Mouse (Mus musculus) G1E (cell line): Measurements from ENCODE around the gene Ifitm6. TPM values are rescaled to one million over a fixed set of nuclear protein-coding genes. Genes with fewer than 3 reads are reported as not detected.
"Not testable (repeated sequence)": the region's sequence is repeated elsewhere in the genome, so short reads cannot be mapped to it uniquely, and the experiment has no call there.

Source experiments
- ATAC-seq: 2 replicates; pipeline ENCODE4 v1.8.0; 2016; ENCODE audit warnings: mild to moderate bottlenecking; ENCODE audit not compliant: insufficient number of reproducible peaks, poor library complexity, low FRiP score, severe bottlenecking; ENCODE audit errors: extremely low read depth
- DNase-seq: peaks from one replicate; pipeline ENCODE4 v3.0.0; 2012; ENCODE audit warnings: low spot score
- H3K27me3 ChIP-seq: 2 replicates; pipeline ENCODE4 v1.6.1; 2012; ENCODE audit warnings: mild to moderate bottlenecking, low read length, inconsistent platforms; ENCODE audit not compliant: insufficient read depth
- H3K36me3 ChIP-seq: replicated peaks from 2 replicates; pipeline ENCODE3; 2012; ENCODE audit warnings: mild to moderate bottlenecking, inconsistent platforms
- H3K4me1 ChIP-seq: 2 replicates; pipeline ENCODE4 v1.6.1; 2012; ENCODE audit warnings: low read depth, low read length, inconsistent platforms, mixed read lengths; ENCODE audit not compliant: insufficient read depth
- H3K4me3 ChIP-seq: 2 replicates; pipeline ENCODE4 v1.5.1; 2012; ENCODE audit warnings: low read depth, mild to moderate bottlenecking, inconsistent platforms, low read length, moderate library complexity, mixed read lengths
- H3K9me3 ChIP-seq: replicated peaks from 2 replicates; pipeline ENCODE4 v1.6.1; 2012; ENCODE audit warnings: inconsistent platforms
- CTCF ChIP-seq: IDR thresholded peaks from 2 replicates; pipeline ENCODE4 v1.5.1; 2012; ENCODE audit warnings: low read depth, low read length, inconsistent platforms, mixed read lengths
- GATA1 ChIP-seq: IDR thresholded peaks from 2 replicates; pipeline ENCODE4 v1.6.1; 2012; ENCODE audit warnings: borderline replicate concordance, low read length, inconsistent platforms, mixed read lengths
- GATA2 ChIP-seq: IDR thresholded peaks from 2 replicates; pipeline ENCODE4 v1.6.1; 2012; ENCODE audit warnings: low read depth, low read length, inconsistent platforms, borderline replicate concordance
- POLR2AphosphoS5 ChIP-seq: IDR thresholded peaks from 2 replicates; pipeline ENCODE4 v1.6.1; 2012; ENCODE audit warnings: low read depth, low read length, inconsistent platforms; ENCODE audit not compliant: insufficient replicate concordance
- TAL1 ChIP-seq: conservative IDR thresholded peaks from 2 replicates; pipeline ENCODE4 v1.6.1; 2012; ENCODE audit warnings: low read depth, low read length, inconsistent platforms, mixed read lengths
- polyA plus RNA-seq: library from polyadenylated mRNA; stranded (reverse); fragments of >175 nt; gene quantifications from 2 replicates; pipeline ENCODE4 v1.2.3, GENCODE M21; 2012
- total RNA-seq, 2 experiments: library from RNA; stranded (forward) in 1 of 2; stranded (reverse) in 1 of 2; fragments of 200-1000 nt in 1 of 2; fragments of >200 nt in 1 of 2; fragmentation: Nextera tagmentation in 1 of 2; gene quantifications; 2 replicates each; pipeline ENCODE4 v1.2.3; 2014 to 2017

Ifitm6 gene
- total and polyA plus RNA-seq, 3 experiments: not detected

- Histone ChIP-seq H3K27me3 (peaks cover 23% of the 10 kb centered on the region), H3K4me1 (no peaks in the 10 kb centered on the region), H3K36me3 (no peaks in the 10 kb centered on the region), H3K9me3 (0 out of 2 replicates have a peak, but pooled peaks cover 2% of the 10 kb centered on the region), H3K4me3 (no peak overlapping the region)
- no peak for ATAC-seq
- DNase-seq: no peak
- TF ChIP-seq GATA1 (no peak), GATA2 (no peak), TAL1 (no peak), CTCF (no peak), POLR2AphosphoS5 (no peak)
Measured at GRCm38 (mm10) chr7:140990622-140991021, 27.1 kb downstream of the Ifitm6 start.

- Histone ChIP-seq H3K4me1 (no peaks in the 10 kb centered on the region), H3K4me3 (no peak overlapping the region), H3K27me3 (peaks cover 23% of the 10 kb centered on the region), H3K9me3 (0 out of 2 replicates have a peak, but pooled peaks cover 2% of the 10 kb centered on the region), H3K36me3 (no peaks in the 10 kb centered on the region)
- TF ChIP-seq GATA1: no peak
- no peak for TF ChIP-seq TAL1
- TF ChIP-seq GATA2: no peak
- no peak for TF ChIP-seq POLR2AphosphoS5
- TF ChIP-seq CTCF: no peak
- DNase-seq (no peak), ATAC-seq (no peak)
Measured at GRCm38 (mm10) chr7:140990185-140990584, 27.5 kb downstream of the Ifitm6 start.

- no peaks in the 10 kb centered on the region for H3K36me3 ChIP-seq
- TF ChIP-seq TAL1 (no peak), GATA2 (no peak), POLR2AphosphoS5 (no peak), GATA1 (no peak), CTCF (no peak)
- ATAC-seq (no peak), DNase-seq (no peak)
- 0 out of 2 replicates have a peak, but pooled peaks cover 2% of the 10 kb centered on the region for H3K9me3 ChIP-seq
- H3K27me3 ChIP-seq: peaks cover 23% of the 10 kb centered on the region
- no peaks in the 10 kb centered on the region for H3K4me1 ChIP-seq
- no peak overlapping the region for H3K4me3 ChIP-seq
Measured at GRCm38 (mm10) chr7:140989022-140989421, 28.7 kb downstream of the Ifitm6 start.

- DNase-seq: no peak
- Histone ChIP-seq H3K4me3 (no peak overlapping the region), H3K9me3 (0 out of 2 replicates have a peak, but pooled peaks cover 2% of the 10 kb centered on the region), H3K27me3 (peaks cover 30% of the 10 kb centered on the region), H3K4me1 (no peaks in the 10 kb centered on the region), H3K36me3 (no peaks in the 10 kb centered on the region)
- no peak for TF ChIP-seq GATA1
- TF ChIP-seq GATA2: no peak
- no peak for TF ChIP-seq CTCF
- no peak for TF ChIP-seq POLR2AphosphoS5
- TF ChIP-seq TAL1: no peak
- no peak for ATAC-seq
Measured at GRCm38 (mm10) chr7:140987182-140988138, 30.3 kb downstream of the Ifitm6 start.

DNA sequence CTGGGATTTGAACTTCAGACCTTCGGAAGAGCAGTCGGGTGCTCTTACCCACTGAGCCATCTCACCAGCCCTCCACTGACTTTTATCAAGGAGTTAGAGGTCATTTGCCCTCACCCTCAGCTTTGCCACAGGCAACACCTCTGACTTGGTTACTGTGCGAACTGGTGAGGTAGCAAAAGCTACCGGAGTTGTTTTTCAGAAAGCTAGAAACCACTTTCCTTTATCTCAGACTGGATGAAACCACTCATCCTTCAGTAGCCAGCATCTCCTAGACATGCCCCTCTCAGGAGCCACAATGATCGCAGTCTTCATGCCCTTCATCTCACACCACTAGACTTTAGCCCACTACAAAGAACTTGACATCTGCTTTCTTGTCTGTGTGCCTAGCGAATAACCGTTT lies 34.8 kb downstream of the Ifitm6 start:
- DNase-seq (no peak), ATAC-seq (no peak)
- H3K36me3 ChIP-seq: no peaks in the 10 kb centered on the region
- H3K4me3 ChIP-seq: no peak overlapping the region
- peaks cover 24% of the 10 kb centered on the region for H3K27me3 ChIP-seq
- H3K4me1 ChIP-seq: peaks cover 9% of the 10 kb centered on the region; the same call in 1 of the 2 replicates
- TF ChIP-seq GATA2 (no peak), POLR2AphosphoS5 (no peak), GATA1 (no peak), CTCF (no peak), TAL1 (no peak)
- H3K9me3 ChIP-seq: 0 out of 2 replicates have a peak, but pooled peaks cover 2% of the 10 kb centered on the region

DNA sequence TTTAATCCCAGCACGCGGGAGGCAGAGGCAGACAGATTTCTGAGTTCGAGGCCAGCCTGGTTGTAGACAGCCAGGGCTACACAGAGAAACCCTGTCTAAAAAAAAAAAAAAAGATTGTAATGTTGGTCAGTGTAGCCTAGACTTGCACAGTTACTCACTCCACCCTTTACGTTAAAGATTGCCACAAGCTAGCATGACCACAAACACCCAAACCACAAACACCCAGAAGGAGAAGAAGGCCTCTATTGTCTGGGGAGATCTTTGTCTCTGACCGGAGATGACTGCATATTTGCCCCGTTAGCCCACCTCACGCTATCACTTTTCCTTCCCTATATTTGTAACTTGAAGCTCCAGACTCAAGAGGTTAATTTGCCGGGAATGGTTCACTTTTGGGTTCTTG lies 36.0 kb downstream of the Ifitm6 start:
- ATAC-seq: no peak; the same call in 1 of the 2 replicates
- Histone ChIP-seq H3K4me3 (no peak overlapping the region), H3K4me1 (peaks cover 9% of the 10 kb centered on the region; the same call in 1 of the 2 replicates), H3K36me3 (no peaks in the 10 kb centered on the region), H3K27me3 (peaks cover 21% of the 10 kb centered on the region), H3K9me3 (0 out of 2 replicates have a peak, but pooled peaks cover 2% of the 10 kb centered on the region)
- TF ChIP-seq GATA2 (no peak), CTCF (no peak), POLR2AphosphoS5 (no peak), TAL1 (no peak), GATA1 (no peak)
- DNase-seq: no peak

GRCm38 (mm10) chr7:140976720-140977119 lies 41.0 kb downstream of the Ifitm6 start:
- DNase-seq, ATAC-seq, H3K4me1 ChIP-seq, H3K4me3 ChIP-seq, H3K9me3 ChIP-seq, H3K36me3 ChIP-seq: not testable (repeated sequence)
- peaks cover 12% of the 10 kb centered on the region; the same call in 1 of the 2 replicates for H3K27me3 ChIP-seq
